10 mouse cellular contexts compared by ENCODE assay signal in the genomic region with DNA sequence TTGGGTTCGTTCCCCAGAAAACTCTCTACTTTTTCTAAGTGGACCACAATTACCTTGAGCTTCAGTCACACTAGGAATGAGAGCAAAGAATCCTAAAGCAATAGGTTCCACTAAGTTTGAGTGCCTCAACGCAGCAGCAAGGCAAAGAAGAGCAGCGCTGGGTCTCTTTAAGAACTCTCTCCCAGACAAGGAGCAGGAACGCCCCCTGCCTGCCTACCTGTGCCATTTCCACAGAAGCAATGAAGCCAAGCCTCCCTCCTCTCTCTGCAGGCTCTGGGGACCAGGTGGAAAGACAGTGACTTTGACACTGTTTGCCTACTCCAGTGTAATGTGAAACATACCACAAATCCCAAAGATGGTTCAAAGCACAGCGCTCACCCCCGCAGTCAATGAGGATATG. TPM values are rescaled to one million over a fixed set of nuclear protein-coding genes. Genes with fewer than 3 reads are reported as not detected.
DNase-seq lines count a peak whose midpoint lies in the region; TF ChIP-seq lines count a peak whose summit lies in the region.
"Had no signal": no experiment of that assay in that cellular context is flagged by ENCODE, and none has a peak within 500 bp of the region (broad histone marks: within the 10 kb centered on the region; RNA-seq: fewer than 3 reads in every experiment).

No protein-coding gene starts in this region.

- peak; percentile 70 for TF ChIP-seq CTCF in brain, embryonic 14.5 days (IDR thresholded peaks at IDR 0.05; ENCODE audit: borderline replicate concordance, extremely low read depth, insufficient read depth, insufficient read length)

- intact Hi-C loops in left cerebral cortex, postnatal 14 days (cut with DNase I) = loop anchor here (10.0 kb wide), 1 partner anchor 439 kb away; a partner anchor contains a TSS

- TF ChIP-seq POLR2A in brain, embryonic 14.5 days (IDR thresholded peaks at IDR 0.05; ENCODE audit: borderline replicate concordance, extremely low read depth, insufficient read depth, insufficient read length, poor library complexity, severe bottlenecking) = no peak

- peak; percentile 52 to 76 for DNase-seq in cerebellum, postnatal 14 days
- DNase-seq in cerebellum, adult 11-12 months = no peak
- DNase-seq in left cerebral cortex, postnatal 14 days (ENCODE audit: low spot score in 2 of 2) = peak; percentile 8 to 32
- DNase-seq in left cerebral cortex, adult 11 months (ENCODE audit: low spot score) = no peak
- peak; percentile 65 for DNase-seq in brain, embryonic 14.5 days (ENCODE audit: low read depth)
- DNase-seq in kidney, postnatal 36 days = peak; percentile 14 to 73
- DNase-seq in testis, postnatal 10 days (ENCODE audit: low spot score) = peak; percentile 69
- DNase-seq in thymus, adult 18-20 months = no peak
- DNase-seq: liver, embryonic 13.5 days had no signal

RNA-seq across cellular contexts. Expression of a gene that starts 42.2 kb away (rescaled TPM):
- total RNA-seq in left cerebral cortex, postnatal 14 days (2021) = under 1 TPM; 0.33 to 0.36 TPM
- polyA plus RNA-seq in brain, embryonic 14.5 days (2012; rRNA removed) = 0.38 TPM in 2 replicates
- polyA plus RNA-seq: spleen, adult 2 months had no signal

Comparison
In these comparisons a context has a peak if more than half of its experiments do, and no peak if none do; other contexts are left out.
1. DNase-seq: peak in cerebellum, postnatal 14 days (2 of 2), left cerebral cortex, postnatal 14 days (2 of 2), brain, embryonic 14.5 days (single experiment), kidney, postnatal 36 days (2 of 2) and testis, postnatal 10 days (single experiment); none in cerebellum, adult 11-12 months (single experiment), left cerebral cortex, adult 11 months (single experiment) and thymus, adult 18-20 months (0 of 2).